Mouse (Mus musculus) A20 (cell line): ENCODE measurements at regions not wholly inside any gene's neighbourhood (a gene's known extent, or its start where the extent isn't known, plus 50 kb on each side); places are given as distances from the start of the nearest gene placed in this dataset.

ENCODE experiments used
- DNase-seq: peaks from one replicate; pipeline ENCODE4 v3.0.0-alpha.2; 2011; ENCODE audit warnings: low read depth, low spot score

- no peak for DNase-seq
Measured at GRCm38 (mm10) chr6:95179993-95180392, 63.0 kb downstream of the Kbtbd8 start.

GRCm38 (mm10) chr6:95182238-95182637 lies 65.2 kb downstream of the Kbtbd8 start:
- no peak for DNase-seq

DNA sequence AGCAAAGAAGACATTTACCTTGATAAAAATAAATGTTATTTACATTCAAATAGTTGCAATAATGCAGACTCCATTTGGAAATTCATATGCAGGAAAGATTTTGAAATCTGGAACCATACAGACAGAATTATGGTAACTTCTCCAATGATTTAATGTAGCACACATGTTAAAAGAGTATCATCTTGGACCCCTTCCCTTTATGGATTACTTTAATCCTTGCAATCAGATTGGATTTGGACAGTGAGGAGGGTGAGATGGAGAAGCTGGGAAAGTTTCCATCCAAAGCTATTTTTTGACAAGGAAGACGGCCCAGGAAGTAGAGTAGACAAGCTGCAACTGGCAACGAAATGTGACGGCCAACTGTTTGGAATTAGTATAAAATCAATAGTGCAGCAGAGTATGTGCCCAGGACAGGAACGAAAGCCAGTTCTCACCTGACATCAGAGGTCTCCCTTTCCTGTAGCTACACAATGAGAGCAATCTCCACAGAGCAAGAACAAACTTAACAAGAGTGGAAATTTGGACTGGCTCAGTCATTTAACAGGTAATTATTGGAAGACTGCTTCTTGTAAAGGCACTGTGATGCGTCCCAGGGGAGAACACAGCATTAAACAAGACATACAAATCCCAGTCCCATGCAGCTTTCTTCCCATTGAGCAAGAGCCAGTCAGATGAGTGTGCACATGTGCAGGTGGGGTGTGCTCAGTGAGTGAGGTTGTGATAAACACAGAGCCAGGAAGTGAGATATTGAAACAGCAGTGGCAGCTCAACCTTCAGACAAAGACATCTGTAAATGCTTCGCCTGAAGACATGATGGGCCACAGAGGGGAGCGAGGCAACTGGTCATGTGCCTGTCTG lies 68.3 kb downstream of the Kbtbd8 start:
- no peak for DNase-seq

GRCm38 (mm10) chr6:95196631-95197030 lies 79.6 kb downstream of the Kbtbd8 start:
- DNase-seq: no peak

DNA sequence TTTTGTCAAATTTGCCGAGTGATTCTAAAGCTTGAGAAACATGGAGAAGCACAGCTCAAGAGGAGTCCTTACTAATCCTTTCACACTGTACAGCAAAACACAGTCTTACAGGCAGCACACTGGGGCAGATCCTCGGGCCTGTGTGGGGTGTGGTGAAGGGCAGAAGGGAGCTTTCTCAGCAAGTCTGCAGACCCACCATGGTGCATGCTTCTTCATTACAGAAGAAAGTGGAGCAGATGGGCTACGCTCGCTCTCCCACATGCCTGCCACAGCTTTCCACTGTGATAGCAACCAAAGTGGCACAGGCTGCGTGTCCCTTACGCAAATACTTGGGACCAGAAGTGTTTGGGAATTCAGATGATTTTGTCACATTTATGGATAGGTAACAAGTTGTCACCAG lies 81.6 kb downstream of the Kbtbd8 start:
- no peak for DNase-seq

DNA sequence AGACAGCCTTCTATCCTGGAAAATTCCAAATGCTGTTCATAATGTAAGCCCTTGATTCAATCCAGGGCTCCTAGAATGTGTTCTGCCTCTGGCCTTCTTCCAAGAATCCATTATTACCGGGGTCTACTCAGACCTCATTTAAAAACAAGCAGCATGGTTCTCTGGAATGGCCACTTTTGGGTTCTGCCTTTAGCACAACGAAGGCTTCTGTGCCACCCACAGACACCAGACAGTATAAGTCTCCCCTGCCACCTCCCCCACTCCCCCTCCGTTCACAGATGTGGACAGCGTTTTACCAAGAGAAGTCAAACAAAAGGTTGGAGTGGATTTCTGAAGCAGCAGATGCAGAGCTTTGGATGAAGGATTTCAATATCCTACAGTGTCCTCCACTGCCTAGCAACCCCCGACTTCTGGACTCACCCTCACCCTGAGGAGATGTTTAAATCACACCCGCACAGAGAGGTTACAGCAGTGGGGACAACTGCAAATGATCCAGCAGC lies 85.3 kb downstream of the Kbtbd8 start:
- DNase-seq: no peak

GRCm38 (mm10) chr6:95202978-95203377 lies 85.9 kb downstream of the Kbtbd8 start:
- DNase-seq: no peak

DNA sequence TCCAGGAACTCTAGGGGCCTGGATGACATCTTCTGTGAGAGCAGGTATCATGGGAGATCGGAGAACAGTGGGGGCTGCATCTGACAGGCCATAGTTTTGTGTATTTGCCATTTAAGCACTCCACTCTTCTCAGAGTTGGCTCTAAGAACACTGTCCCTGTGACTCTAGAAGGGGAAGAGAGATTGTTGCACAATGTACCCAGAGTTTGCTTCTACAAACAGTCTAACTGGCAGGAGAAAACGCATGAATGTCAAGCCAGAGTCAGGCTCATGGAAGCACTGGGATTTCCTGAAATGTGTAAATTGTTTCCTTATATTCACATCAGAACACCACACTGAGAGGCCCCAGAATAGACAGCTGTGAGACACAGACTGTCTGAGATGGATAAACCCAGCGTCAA lies 87.2 kb downstream of the Kbtbd8 start:
- no peak for DNase-seq

- DNase-seq: peak; percentile 32
Measured at GRCm38 (mm10) chr6:95207063-95207462, 90.0 kb downstream of the Kbtbd8 start.

DNA sequence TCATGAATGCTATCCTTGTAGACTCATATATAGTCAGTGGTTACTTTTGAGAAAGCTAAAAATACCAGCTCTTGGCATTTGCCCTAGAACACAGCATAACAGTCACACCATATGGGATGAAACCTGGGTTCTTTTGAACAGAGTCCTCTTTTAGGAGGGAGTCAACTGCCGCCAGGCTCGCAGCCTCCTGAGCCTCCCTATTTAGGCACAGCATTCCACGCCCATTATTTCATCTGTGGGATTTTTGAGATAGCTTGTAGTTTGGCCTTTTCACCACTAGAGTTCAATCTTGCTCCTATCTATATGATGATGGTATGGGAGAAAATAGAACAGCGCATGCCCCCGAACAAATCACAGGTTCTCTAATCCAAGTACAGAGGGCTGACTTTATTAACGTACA lies 100.4 kb downstream of the Kbtbd8 start:
- DNase-seq: no peak

- no peak for DNase-seq
Measured at GRCm38 (mm10) chr6:95218830-95219229, 101.8 kb downstream of the Kbtbd8 start.

DNA sequence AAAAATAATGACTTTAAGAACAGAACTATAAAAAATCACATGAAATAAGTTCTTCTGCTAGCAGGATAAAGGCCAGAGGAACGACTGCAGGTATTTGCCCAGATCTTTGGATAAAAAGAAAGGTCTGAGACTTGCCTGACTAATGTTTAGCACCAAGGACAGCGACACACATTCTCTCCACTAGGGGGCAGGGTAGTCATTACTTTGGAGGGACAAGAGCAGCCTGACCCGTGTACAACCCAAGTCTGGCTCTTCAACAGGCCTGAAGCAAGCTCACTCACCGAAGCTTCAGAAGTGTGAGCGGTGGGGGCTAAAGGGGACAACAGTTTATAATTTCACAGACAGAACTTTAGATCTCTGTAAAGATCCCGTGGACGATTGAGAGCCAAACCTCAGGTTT lies 98.4 kb upstream of the Gm10234 start:
- DNase-seq: peak; percentile 66

- no peak for DNase-seq
Measured at GRCm38 (mm10) chr6:95229885-95230284, 92.0 kb upstream of the Gm10234 start.

DNA sequence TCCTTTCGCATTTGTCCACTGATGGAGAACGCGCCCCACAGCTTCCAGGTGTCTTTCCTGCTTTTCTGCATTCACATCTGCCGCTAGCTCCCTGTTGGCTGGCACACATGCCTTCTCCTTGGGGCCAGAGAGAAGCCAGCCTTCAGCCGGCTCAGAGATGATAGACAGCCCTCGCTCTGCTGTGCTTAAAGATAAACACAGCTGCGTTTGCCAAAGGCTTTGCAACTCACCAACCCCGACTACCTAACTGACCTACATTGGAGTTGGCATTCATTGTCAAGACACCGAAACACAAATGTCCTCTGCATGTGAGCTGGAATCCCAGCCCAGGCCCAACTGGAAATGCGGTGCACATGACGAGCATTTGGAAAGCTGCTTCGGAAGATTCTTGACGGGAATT lies 87.2 kb upstream of the Gm10234 start:
- no peak for DNase-seq

- no peak for DNase-seq
Measured at GRCm38 (mm10) chr6:95243657-95244056, 78.3 kb upstream of the Gm10234 start.

- DNase-seq: no peak
Measured at GRCm38 (mm10) chr6:95244911-95245310, 77.0 kb upstream of the Gm10234 start.

GRCm38 (mm10) chr6:95256303-95256702 lies 65.6 kb upstream of the Gm10234 start:
- no peak for DNase-seq

- no peak for DNase-seq
Measured at GRCm38 (mm10) chr6:95261001-95261400, 60.9 kb upstream of the Gm10234 start.

DNA sequence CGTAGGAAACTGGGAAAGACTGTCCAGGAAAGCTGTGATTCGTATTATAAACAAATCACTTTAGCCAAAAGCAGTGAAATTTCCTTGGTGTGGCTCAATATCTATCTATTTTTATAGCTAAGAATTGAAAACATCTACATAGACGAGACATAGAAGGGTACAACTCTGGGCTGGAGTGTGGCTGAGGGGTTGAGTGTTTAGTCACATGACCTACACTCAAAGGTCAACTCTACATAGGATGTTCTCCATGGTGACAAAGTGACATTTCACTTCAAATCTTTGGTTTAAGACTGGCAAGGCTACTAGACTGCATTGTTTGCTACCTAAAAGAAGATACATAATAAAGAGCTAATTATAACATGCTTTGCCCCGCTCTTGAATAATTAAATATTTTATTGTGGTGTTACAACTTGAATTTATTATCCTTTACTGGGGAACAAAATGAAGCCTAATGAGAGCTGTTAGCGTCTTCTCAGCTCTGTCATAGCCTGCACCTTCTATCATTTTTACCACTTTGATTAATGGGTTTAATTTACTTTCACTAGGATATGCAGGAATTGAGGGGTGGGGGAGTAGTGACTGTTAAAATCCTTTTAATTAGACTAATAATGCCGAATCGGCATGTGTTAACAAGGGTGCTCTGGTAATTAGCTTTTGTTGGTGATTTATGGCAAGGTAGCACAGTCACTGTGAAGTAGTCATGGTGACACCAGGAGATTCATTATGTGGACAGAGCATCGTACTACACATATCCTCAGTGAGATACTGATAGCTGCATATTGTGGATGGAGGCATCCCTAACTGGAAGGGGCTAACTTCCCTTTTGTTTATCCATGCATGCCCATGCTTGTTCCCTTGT lies 57.7 kb upstream of the Gm10234 start:
- no peak for DNase-seq

GRCm38 (mm10) chr6:95269524-95269923 lies 52.4 kb upstream of the Gm10234 start:
- DNase-seq: no peak
